Mouse (Mus musculus): ENCODE data around the gene Lnpk. TPM values are rescaled to one million over a fixed set of nuclear protein-coding genes. Genes with fewer than 3 reads are reported as not detected.

Gene Lnpk
- polyA plus RNA-seq (2011; ENCODE audit: insufficient read length, low read depth, missing spikeins): 29.4 and 46.3 TPM in 2 replicates

DNA sequence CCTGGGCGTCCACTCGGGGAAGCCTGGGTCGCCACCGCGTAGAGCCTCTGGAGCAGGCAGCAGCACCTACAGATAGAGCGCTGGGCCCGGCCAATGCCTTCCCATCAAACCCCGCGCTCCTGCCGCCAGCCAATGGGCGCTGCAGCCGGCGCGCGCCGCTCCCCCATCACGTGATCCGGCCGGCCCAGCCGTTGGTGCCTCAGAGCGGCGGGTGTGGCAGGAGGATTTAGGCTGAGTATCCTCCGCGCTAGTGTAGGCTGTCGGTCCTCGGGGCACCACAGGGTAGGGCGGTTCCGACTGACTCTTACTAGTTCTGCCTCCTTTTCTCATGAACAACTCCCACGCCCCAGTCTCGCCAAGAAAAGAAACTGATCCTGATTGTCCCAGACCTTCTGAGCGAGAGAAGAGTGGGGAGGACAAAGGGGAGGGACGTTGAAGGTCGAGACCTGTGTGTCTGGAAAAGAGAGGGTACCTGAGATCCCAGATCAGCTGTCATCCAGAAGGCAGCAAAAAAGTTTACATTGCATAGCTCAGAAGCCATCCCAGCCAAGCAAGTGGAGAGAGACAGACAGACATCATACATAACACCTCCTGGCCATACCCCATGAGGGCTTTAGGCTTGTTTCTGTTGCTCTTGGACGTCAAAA lies at the start of gene Lnpk:
TSS of gene Lnpk (minus strand) at position 593 of the 647 bp plus-strand sequence.
- H3K4me3 ChIP-seq (ENCODE audit: insufficient read depth, low read length): peak within 1 kb of the TSS; percentile 75
- TF ChIP-seq POLR2A (IDR thresholded peaks at IDR 0.05; ENCODE audit: low read depth, low read length): peak; percentile 92
- TF ChIP-seq CTCF (IDR thresholded peaks at IDR 0.05; ENCODE audit: borderline replicate concordance, insufficient read depth, low read length): no peak
- peaks cover 2% of the 10 kb centered on the region; the same call in 1 of the 2 replicates for H3K4me1 ChIP-seq (ENCODE audit: control insufficient read depth, insufficient read depth, low read length)

DNA sequence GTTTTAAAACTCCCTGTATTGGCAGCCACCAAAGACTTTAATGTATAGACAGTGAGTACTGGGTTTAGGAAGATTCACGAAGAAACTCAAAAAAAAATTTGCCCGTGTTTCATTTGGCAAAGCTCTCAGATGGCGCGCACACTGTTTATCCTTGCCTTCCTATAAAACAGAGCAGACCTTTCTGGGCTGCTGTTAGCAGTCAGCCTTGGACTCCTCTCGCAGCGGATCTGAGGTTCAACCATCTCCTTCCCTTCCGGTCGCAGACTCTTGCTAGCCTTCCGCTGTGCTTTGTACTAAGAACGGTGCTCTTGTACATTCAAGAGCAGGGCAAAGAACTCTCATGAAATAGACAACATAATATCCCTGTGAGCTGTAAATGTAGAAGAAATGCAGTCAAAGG lies 41.1 kb upstream of the Lnpk start:
- Histone ChIP-seq H3K27ac (ENCODE audit: insufficient read depth, low read length) (no peak overlapping the region), H3K4me3 (ENCODE audit: insufficient read depth, low read length) (no peak overlapping the region), H3K4me1 (ENCODE audit: control insufficient read depth, insufficient read depth, low read length) (no peaks in the 10 kb centered on the region)
- no peak for TF ChIP-seq CTCF (IDR thresholded peaks at IDR 0.05; ENCODE audit: borderline replicate concordance, insufficient read depth, low read length)
- no peak for TF ChIP-seq POLR2A (IDR thresholded peaks at IDR 0.05; ENCODE audit: low read depth, low read length)

More for the DNA sequence above, at the start of gene Lnpk:
- H3K27ac ChIP-seq (ENCODE audit: insufficient read depth, low read length): no peak within 1 kb of the TSS

DNA sequence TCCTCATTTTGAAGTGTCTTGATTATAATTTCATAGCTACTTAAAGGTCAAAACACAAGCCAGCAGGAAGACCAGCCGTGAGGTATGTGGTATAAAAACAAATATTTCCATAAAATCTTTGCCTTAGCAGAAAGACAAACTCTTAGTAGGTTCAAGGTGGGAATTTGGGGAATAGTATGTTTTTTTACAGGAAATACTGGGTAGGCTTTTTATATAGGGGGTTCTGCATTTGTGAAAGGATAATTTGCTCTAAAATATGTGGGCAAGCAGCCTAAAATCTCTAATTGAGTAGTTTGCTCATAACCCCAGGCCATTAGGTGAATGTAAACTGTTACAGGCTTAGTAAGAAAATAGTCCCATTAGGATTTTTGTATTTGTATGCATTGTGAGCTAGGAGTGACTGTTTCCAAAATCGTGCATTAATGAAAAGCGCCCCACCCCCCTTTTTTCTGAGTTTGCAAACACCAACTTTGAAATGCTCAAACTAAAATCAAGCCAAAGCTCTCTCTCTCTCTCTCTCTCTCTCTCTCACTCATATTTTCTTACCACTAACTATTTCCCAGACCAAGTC lies 40.5 kb upstream of the Lnpk start:
- Histone ChIP-seq H3K4me3 (ENCODE audit: insufficient read depth, low read length) (no peak overlapping the region), H3K4me1 (ENCODE audit: control insufficient read depth, insufficient read depth, low read length) (no peaks in the 10 kb centered on the region), H3K27ac (ENCODE audit: insufficient read depth, low read length) (no peak overlapping the region)
- TF ChIP-seq CTCF (IDR thresholded peaks at IDR 0.05; ENCODE audit: borderline replicate concordance, insufficient read depth, low read length) (no peak), POLR2A (IDR thresholded peaks at IDR 0.05; ENCODE audit: low read depth, low read length) (no peak)

DNA sequence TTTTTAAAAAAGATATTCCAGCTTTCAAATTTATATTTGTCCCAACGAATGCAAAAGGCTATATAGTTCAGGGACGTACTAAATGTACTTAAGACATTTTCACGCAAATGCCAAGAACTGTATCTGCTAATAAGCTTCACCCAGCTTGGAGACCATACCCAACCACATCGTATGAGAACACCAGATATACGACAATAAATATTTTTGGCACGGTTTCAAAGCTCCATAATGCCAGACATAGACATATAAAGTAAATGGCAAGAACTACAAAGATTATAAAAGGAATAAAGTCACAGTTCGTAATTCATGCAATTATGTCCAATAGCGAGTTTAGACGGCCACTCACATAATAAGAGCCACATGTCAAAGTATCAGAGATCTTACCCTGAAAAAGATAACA lies 38.5 kb upstream of the Lnpk start:
- no peaks in the 10 kb centered on the region for H3K4me1 ChIP-seq (ENCODE audit: control insufficient read depth, insufficient read depth, low read length)
- no peak for TF ChIP-seq CTCF (IDR thresholded peaks at IDR 0.05; ENCODE audit: borderline replicate concordance, insufficient read depth, low read length)
- TF ChIP-seq POLR2A (IDR thresholded peaks at IDR 0.05; ENCODE audit: low read depth, low read length): no peak
- H3K4me3 ChIP-seq (ENCODE audit: insufficient read depth, low read length): no peak overlapping the region
- no peak overlapping the region for H3K27ac ChIP-seq (ENCODE audit: insufficient read depth, low read length)

DNA sequence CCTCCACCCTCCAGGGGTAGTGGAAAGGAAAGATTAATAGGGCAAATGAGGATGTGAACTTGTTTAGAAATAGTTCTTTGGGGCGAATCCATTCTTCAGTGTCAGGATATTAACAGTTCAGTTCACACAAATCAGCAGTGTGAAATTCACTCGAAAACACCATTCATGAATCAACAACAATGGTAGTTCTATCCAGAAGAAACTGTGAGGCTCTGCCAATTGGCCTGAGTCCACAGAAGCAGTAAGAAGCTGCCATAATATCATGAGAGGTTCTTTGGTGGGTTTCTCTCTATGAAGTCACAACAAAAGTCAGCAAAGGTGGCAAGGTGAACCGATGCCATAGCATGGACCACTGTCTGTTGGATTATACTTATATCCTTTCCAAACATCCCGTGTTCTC lies 32.2 kb upstream of the Lnpk start:
- Histone ChIP-seq H3K4me3 (ENCODE audit: insufficient read depth, low read length) (no peak overlapping the region), H3K27ac (ENCODE audit: insufficient read depth, low read length) (no peak overlapping the region), H3K4me1 (ENCODE audit: control insufficient read depth, insufficient read depth, low read length) (no peaks in the 10 kb centered on the region)
- no peak for TF ChIP-seq CTCF (IDR thresholded peaks at IDR 0.05; ENCODE audit: borderline replicate concordance, insufficient read depth, low read length)
- TF ChIP-seq POLR2A (IDR thresholded peaks at IDR 0.05; ENCODE audit: low read depth, low read length): no peak

DNA sequence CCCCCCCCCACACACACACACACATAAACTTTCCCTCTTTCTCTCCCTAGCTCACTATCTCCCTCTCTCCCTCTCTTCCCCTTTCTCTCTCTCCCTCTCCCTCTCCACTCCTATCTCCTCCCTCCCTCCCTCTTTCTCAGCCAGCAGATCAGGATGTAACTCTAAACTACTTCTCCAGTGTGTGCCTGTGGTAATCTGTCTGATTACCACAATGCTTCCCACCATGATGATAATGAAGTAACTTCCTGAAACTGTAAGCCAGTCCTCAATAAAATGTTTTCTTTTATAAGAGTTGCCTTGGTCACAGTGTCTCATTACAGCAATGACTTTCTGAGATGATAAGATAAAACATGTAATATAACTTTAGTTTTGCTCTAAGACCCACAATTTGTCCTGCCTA lies 30.1 kb upstream of the Lnpk start:
- TF ChIP-seq CTCF (IDR thresholded peaks at IDR 0.05; ENCODE audit: borderline replicate concordance, insufficient read depth, low read length) (no peak), POLR2A (IDR thresholded peaks at IDR 0.05; ENCODE audit: low read depth, low read length) (no peak)
- no peaks in the 10 kb centered on the region for H3K4me1 ChIP-seq (ENCODE audit: control insufficient read depth, insufficient read depth, low read length)
- H3K27ac ChIP-seq (ENCODE audit: insufficient read depth, low read length): no peak overlapping the region
- no peak overlapping the region for H3K4me3 ChIP-seq (ENCODE audit: insufficient read depth, low read length)

DNA sequence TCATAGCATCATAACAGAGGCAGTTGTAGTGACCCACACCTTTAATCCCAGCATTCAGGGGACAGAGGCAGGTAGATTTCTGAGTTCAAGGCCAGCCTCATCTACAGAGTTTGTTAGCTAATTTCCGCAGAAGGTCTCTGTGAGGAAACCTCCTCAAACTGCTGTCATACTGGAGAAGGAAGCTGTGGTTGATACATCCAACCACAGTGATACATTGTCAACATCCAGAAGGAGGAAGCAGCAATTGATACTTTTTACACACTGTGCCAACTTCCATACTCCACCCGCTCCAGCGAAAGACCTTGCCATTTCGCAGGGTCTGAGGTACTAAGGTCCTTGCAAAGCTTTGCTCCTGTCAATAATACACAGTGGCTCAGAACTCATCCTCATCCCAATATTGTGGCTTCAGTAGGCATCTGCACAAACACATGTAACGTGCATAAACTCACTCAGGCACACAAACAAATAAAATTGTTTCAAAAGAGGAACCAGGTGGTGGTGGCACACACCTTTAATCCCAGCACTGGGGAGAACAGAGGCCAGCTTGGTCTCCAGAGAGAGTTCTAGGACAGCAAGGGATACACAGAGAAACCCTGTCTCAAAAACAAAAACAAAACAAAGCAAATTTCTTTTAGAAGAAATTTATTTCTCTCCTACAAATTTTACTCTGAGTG lies 27.0 kb upstream of the Lnpk start:
- H3K27ac ChIP-seq (ENCODE audit: insufficient read depth, low read length): no peak overlapping the region
- no peak for TF ChIP-seq CTCF (IDR thresholded peaks at IDR 0.05; ENCODE audit: borderline replicate concordance, insufficient read depth, low read length)
- H3K4me1 ChIP-seq (ENCODE audit: control insufficient read depth, insufficient read depth, low read length): no peaks in the 10 kb centered on the region
- H3K4me3 ChIP-seq (ENCODE audit: insufficient read depth, low read length): no peak overlapping the region

DNA sequence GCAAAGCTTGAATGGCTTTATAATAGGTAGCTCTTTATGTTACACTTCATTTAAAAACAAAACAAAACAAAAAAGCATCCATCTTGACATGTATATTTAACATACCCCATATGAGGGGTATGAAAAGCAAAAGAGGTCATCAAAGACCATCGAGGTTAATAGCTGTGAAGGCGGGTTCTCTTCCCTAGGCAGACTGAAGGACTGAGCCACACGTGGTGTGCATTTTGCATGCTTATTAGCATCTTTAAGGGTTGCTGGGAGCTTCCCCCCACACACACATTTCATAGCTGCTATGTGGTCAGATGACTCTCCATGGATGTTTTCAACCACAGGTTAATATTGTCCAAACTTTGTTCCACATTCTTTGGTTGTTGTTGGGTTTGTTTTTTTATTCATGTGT lies 24.8 kb upstream of the Lnpk start:
- TF ChIP-seq CTCF (IDR thresholded peaks at IDR 0.05; ENCODE audit: borderline replicate concordance, insufficient read depth, low read length) (no peak), POLR2A (IDR thresholded peaks at IDR 0.05; ENCODE audit: low read depth, low read length) (no peak)
- H3K27ac ChIP-seq (ENCODE audit: insufficient read depth, low read length): no peak overlapping the region
- no peaks in the 10 kb centered on the region for H3K4me1 ChIP-seq (ENCODE audit: control insufficient read depth, insufficient read depth, low read length)
- no peak overlapping the region for H3K4me3 ChIP-seq (ENCODE audit: insufficient read depth, low read length)

DNA sequence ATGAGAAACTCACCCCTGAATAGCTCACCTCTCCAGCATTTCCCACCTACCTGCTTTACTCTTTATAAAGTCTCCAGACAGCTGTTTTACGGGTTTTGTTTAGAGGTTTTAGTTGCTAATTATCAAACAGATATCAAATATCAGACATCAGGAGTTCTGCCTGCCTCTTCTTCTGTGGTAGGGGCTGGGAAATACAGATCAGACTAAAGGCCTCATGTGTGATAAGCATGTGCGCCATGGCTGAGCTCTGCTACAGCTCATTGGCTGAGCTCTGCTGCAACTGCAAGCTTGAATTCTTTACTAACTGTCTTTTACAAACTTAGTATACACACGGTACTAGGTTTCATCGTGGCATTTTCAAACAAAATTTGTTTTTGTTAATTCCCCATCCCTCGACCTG lies 23.2 kb upstream of the Lnpk start:
- no peaks in the 10 kb centered on the region for H3K4me1 ChIP-seq (ENCODE audit: control insufficient read depth, insufficient read depth, low read length)
- no peak overlapping the region for H3K4me3 ChIP-seq (ENCODE audit: insufficient read depth, low read length)
- no peak overlapping the region for H3K27ac ChIP-seq (ENCODE audit: insufficient read depth, low read length)
- TF ChIP-seq CTCF (IDR thresholded peaks at IDR 0.05; ENCODE audit: borderline replicate concordance, insufficient read depth, low read length) (no peak), POLR2A (IDR thresholded peaks at IDR 0.05; ENCODE audit: low read depth, low read length) (no peak)

DNA sequence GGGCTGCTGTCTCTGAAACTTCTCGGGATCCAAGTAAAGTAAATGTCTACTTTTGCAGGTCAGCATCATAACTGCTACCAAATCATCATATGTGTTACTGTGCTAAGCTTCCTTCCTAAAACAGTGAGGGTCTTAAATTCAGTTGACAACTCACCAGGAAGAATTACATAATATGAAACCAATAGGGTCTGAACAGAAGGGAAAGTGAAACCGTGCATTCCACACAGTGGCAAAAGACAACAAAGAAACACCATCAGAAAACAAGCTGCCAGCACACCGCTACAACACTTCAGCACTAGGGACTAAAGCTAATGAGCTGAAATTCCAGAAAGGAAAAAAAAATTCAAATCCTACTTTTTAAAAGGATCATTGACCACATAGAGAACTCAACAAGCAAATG lies 17.9 kb upstream of the Lnpk start:
- no peak overlapping the region for H3K4me3 ChIP-seq (ENCODE audit: insufficient read depth, low read length)
- TF ChIP-seq CTCF (IDR thresholded peaks at IDR 0.05; ENCODE audit: borderline replicate concordance, insufficient read depth, low read length) (no peak), POLR2A (IDR thresholded peaks at IDR 0.05; ENCODE audit: low read depth, low read length) (no peak)
- H3K4me1 ChIP-seq (ENCODE audit: control insufficient read depth, insufficient read depth, low read length): no peaks in the 10 kb centered on the region
- H3K27ac ChIP-seq (ENCODE audit: insufficient read depth, low read length): no peak overlapping the region
